Mouse (Mus musculus) neutrophil, adult 5-6 weeks (primary cell): ENCODE data around the gene Pprc1. TPM values are rescaled to one million over a fixed set of nuclear protein-coding genes. Genes with fewer than 3 reads are reported as not detected.

Experiments used
- ATAC-seq: fragments of 151-379, 151-347 bp; 2 replicates; pipeline ENCODE4 v1.8.0; 2017; ENCODE audit warnings: mild to moderate bottlenecking, moderate TSS enrichment; ENCODE audit not compliant: insufficient number of reproducible peaks, poor library complexity, low FRiP score, severe bottlenecking; ENCODE audit errors: extremely low read depth
- total RNA-seq: library from RNA; stranded (forward); fragments of 200-1000 nt; gene quantifications from 2 replicates; pipeline ENCODE4 v1.2.3, GENCODE M21; 2017

Pprc1 gene
- total RNA-seq, 1 experiment from 2014 or later: 9.7 TPM

DNA sequence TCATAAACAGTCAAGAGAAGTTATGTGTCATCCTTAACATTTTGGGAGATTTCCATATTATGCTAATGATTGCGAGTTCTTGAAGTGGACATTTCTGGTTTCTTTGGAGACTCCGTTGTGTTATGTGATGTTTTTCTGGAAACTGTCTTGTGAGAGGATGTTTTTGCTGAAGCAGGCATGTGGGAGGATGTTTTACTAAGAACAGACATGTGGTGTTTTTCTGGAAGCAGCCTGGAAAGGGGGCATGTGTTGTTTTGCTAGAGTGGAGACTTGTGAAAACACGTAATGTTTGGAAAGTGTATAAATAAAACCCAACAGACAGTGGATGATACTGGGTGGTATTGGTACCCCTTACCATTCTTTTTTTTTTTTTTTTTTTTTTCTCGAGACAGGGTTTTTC, 50.6 kb downstream of the Pprc1 start:
- ATAC-seq: no peak

GRCm38 (mm10) chr19:46096396-46096795, 51.7 kb downstream of the Pprc1 start:
- ATAC-seq: no peak

GRCm38 (mm10) chr19:46099561-46099960, 54.9 kb downstream of the Pprc1 start:
- ATAC-seq: no peak

- no peak for ATAC-seq
These were observed 58.9 kb downstream of the Pprc1 start for GRCm38 (mm10) chr19:46103437-46104186.

DNA sequence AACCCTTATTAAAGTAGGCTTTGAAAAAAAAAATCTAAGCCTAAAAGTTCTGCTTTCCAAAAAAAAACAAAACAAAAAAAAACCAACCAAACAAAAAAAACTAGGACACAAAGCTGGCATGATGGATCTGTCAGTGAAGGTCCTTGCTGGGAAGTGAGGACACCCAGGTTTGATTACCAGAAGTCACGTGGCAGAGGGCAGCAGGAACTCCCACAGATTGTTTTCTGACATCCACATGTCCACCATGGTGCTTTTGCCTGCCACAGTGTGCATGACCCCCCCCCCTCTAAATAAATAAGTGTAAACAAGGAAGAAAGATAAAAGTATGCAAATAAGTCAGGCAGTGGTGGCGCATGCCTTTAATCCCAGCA, 59.5 kb downstream of the Pprc1 start:
- no peak for ATAC-seq

DNA sequence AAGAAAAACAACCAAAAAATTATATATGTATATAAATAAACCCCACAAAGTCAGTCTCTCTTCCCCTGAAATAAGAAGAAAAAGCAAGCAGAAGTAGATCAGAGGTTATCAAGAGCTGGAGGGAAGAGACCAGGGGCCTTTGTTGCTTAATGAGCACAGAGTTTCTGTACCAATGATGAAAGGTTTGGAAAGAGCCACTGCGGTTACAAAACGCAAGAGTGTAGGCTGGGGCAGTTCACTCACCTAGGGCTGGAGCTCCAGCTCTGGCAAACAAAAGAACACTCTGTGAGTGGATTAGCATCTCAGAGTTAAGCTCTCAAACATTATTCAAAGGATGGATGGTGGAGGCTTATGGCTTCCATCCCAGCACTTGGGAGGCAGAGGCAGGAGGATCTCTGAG, 65.5 kb downstream of the Pprc1 start:
- ATAC-seq: no peak

DNA sequence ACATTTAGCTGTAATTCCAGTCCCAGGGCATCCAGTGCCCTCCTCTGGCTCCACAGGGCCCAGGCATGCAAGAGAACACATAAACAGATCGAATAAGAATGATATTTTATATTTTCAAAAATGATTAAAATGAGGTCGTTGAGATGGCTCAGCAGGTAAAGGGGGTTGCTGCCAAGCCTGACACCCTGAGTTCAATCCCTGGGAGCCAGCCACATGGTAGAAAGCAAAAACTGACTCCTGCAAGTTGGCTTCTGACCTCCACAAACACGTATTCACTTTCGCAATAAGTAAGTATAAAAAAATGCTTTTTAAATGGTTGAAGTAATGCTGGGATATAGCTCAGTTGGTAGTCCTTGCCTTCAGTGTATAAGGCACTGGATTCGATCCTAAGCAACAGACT, 66.1 kb downstream of the Pprc1 start:
- no peak for ATAC-seq

GRCm38 (mm10) chr19:46114617-46115016, 69.9 kb downstream of the Pprc1 start:
- ATAC-seq: no peak

DNA sequence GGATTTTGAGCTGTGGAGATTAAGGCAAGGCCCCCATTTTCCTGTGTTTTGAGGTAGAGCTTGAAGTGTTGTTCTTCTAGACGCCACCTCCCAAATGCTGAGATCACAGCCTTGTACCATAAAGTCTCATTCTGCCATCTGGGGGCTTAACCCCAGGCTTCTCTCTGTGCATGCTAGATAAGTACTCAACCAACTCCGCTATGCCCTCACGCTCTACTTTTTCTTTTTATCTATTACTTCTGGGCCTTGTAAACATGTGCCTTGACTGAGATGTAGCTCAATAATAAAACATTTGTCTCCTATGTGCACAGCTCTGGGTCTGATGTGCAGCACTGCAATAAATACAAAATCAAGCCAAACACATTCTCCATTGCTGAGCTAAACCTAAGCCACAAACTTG, 74.8 kb downstream of the Pprc1 start:
- ATAC-seq: no peak

DNA sequence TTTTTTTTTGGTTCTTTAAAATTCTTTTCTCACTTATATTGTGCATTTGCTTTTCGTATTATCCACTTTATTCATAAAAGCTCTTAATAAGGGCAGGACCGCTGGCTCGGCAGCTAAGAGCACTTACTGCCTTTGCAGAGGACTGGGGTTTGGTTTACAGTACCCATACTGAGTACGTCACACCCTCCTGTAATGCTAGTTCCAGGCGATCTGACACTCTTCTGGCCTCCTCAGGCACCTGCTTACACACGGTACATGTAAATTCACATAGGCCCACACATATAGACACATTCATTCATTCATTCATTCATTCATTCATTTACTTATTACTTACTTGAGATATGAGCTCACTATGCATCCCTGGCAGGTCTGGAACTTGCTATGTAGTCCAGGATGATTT, 76.2 kb downstream of the Pprc1 start:
- ATAC-seq: no peak

Other genes with a start within 250 kb of the Pprc1 start
- gene Kcnip2, start 228.8 kb upstream of the Pprc1 start, total RNA-seq: 0.23 and 1.4 TPM in 2 replicates
- 9.0 and 10.3 TPM in 2 replicates for gene Armh3, start 46.4 kb upstream of the Pprc1 start, total RNA-seq
- gene Hps6, start 41.4 kb upstream of the Pprc1 start, total RNA-seq: 6.8 and 8.3 TPM in 2 replicates
- gene Ldb1, start 328 bp downstream of the Pprc1 start, total RNA-seq: 162 and 164 TPM in 2 replicates
- 40.4 and 44.9 TPM in 2 replicates for gene Nolc1, start 31.0 kb downstream of the Pprc1 start, total RNA-seq
- not detected in 2 replicates for gene Elovl3, start 87.0 kb downstream of the Pprc1 start, total RNA-seq
- gene Pitx3, start 103.4 kb downstream of the Pprc1 start, total RNA-seq: not detected in 2 replicates
- gene Gbf1, start 107.6 kb downstream of the Pprc1 start, total RNA-seq: 63.4 and 84.7 TPM in 2 replicates